Mouse (Mus musculus) hindbrain, embryonic 12.5 days (tissue): Measurements from ENCODE around the gene Pom121l2. TPM values are rescaled to one million over a fixed set of nuclear protein-coding genes. Genes with fewer than 3 reads are reported as not detected.
"Not testable (repeated sequence)": the region's sequence is repeated elsewhere in the genome, so short reads cannot be mapped to it uniquely, and the experiment has no call there.

Experiments used
- ATAC-seq: fragments of 200-750 bp; cut with Nextera tagmentation; 2 replicates; pipeline ENCODE4 v1.8.0; 2017; ENCODE audit warnings: moderate TSS enrichment; ENCODE audit not compliant: low FRiP score
- H3K27ac ChIP-seq: fragments of 300-500 bp; sonication (generic); 2 replicates; pipeline ENCODE4 v1.5.1; 2016; ENCODE audit warnings: mild to moderate bottlenecking
- H3K27me3 ChIP-seq: fragments of 300-500 bp; sonication (generic); 2 replicates; pipeline ENCODE4 v1.6.1; 2016; ENCODE audit warnings: mild to moderate bottlenecking
- H3K36me3 ChIP-seq: fragments of 300-500 bp; sonication (generic); 2 replicates; pipeline ENCODE4 v1.6.1; 2016; ENCODE audit warnings: mild to moderate bottlenecking
- H3K4me1 ChIP-seq: fragments of 300-500 bp; sonication (generic); 2 replicates; pipeline ENCODE4 v1.6.1; 2016
- H3K4me2 ChIP-seq: fragments of 300-500 bp; sonication (generic); replicated peaks from 2 replicates; pipeline ENCODE4 v1.6.1; 2016; ENCODE audit warnings: mild to moderate bottlenecking
- H3K4me3 ChIP-seq: fragments of 300-500 bp; sonication (generic); 2 replicates; pipeline ENCODE4 v1.5.1; 2016; ENCODE audit warnings: mild to moderate bottlenecking
- H3K9ac ChIP-seq: fragments of 300-500 bp; sonication (generic); 2 replicates; pipeline ENCODE4 v1.6.1; 2016; ENCODE audit warnings: mild to moderate bottlenecking, moderate library complexity
- H3K9me3 ChIP-seq: fragments of 300-500 bp; sonication (generic); replicated peaks from 2 replicates; pipeline ENCODE4 v1.6.1; 2016; ENCODE audit warnings: mild to moderate bottlenecking
- WGBS: fragments of 180-500 bp; shearing (Covaris S2); methylation state at CpG from one replicate; pipeline ENCODE4 v1.1.7; 2016; 5-methylcytosine and 5-hydroxymethylcytosine counted together
- polyA plus RNA-seq: library from polyadenylated mRNA; unstranded; fragments of >200 nt; fragmentation: Nextera tagmentation; extraction: Ambion mirVana; gene quantifications from 2 replicates; pipeline ENCODE4 v1.2.1, GENCODE M21; 2016

Gene Pom121l2
- polyA plus RNA-seq, 1 experiment from 2014 or later = 0.14 TPM

- Histone ChIP-seq H3K27ac (0 out of 2 replicates have a peak overlapping the region, but pooled peaks have one; percentile 31), H3K27me3 (peaks cover 4% of the 10 kb centered on the region; the same call in 1 of the 2 replicates), H3K4me2 (peak overlapping the region; percentile 58), H3K4me3 (peak overlapping the region; percentile 43), H3K9ac (peak overlapping the region; percentile 55; the same call in 1 of the 2 replicates), H3K36me3 (no peaks in the 10 kb centered on the region), H3K4me1 (peaks cover 8% of the 10 kb centered on the region), H3K9me3 (no peaks in the 10 kb centered on the region)
- WGBS = 1% methylated on average over 35 of the region's 35 CpGs
- ATAC-seq = no peak
These were observed 45.4 kb downstream of the Pom121l2 start for GRCm38 (mm10) chr13:22026058-22027031.

- Histone ChIP-seq H3K27me3 (peaks cover 4% of the 10 kb centered on the region; the same call in 1 of the 2 replicates), H3K4me1 (peaks cover 5% of the 10 kb centered on the region; the same call in 1 of the 2 replicates), H3K4me3 (peak overlapping the region; percentile 45), H3K27ac (peak overlapping the region; percentile 71), H3K36me3 (no peaks in the 10 kb centered on the region), H3K9me3 (no peaks in the 10 kb centered on the region), H3K9ac (peak overlapping the region; percentile 60), H3K4me2 (peak overlapping the region; percentile 59)
- ATAC-seq = peak; percentile 76
- under 1% methylated on average over 40 of the region's 40 CpGs for WGBS
These were observed 47.9 kb downstream of the Pom121l2 start for GRCm38 (mm10) chr13:22028673-22029460.

- Histone ChIP-seq H3K4me2 (no peak overlapping the region), H3K4me3 (no peak overlapping the region), H3K27ac (no peak overlapping the region), H3K9ac (no peak overlapping the region), H3K9me3 (no peaks in the 10 kb centered on the region), H3K36me3 (no peaks in the 10 kb centered on the region), H3K27me3 (no peaks in the 10 kb centered on the region), H3K4me1 (peaks cover 15% of the 10 kb centered on the region)
- WGBS = 34% methylated on average over 8 of the region's 8 CpGs
- no peak for ATAC-seq
These were observed 48.9 kb downstream of the Pom121l2 start for GRCm38 (mm10) chr13:22029928-22030327.

- Histone ChIP-seq H3K27ac (no peak overlapping the region), H3K9me3 (no peaks in the 10 kb centered on the region), H3K4me2 (no peak overlapping the region), H3K27me3 (no peaks in the 10 kb centered on the region), H3K4me3 (no peak overlapping the region), H3K36me3 (no peaks in the 10 kb centered on the region), H3K9ac (no peak overlapping the region), H3K4me1 (peaks cover 15% of the 10 kb centered on the region)
- WGBS = 18% methylated on average over 4 of the region's 4 CpGs
- ATAC-seq = no peak
These were observed 49.5 kb downstream of the Pom121l2 start for GRCm38 (mm10) chr13:22030493-22030892.

GRCm38 (mm10) chr13:22033741-22034442, 52.9 kb downstream of the Pom121l2 start:
- 57% methylated on average over 5 of the region's 5 CpGs for WGBS
- Histone ChIP-seq H3K4me1 (peaks cover 18% of the 10 kb centered on the region), H3K4me3 (peak overlapping the region; percentile 40), H3K36me3 (no peaks in the 10 kb centered on the region), H3K9me3 (no peaks in the 10 kb centered on the region), H3K4me2 (peak overlapping the region; percentile 70), H3K27me3 (no peaks in the 10 kb centered on the region), H3K9ac (peak overlapping the region; percentile 52), H3K27ac (no peak overlapping the region)
- no peak for ATAC-seq

GRCm38 (mm10) chr13:22034443-22035266, 53.7 kb downstream of the Pom121l2 start:
- peak; percentile 27 for ATAC-seq
- peak overlapping the region; percentile 40 for H3K4me3 ChIP-seq
- 1% methylated on average over 14 of the region's 14 CpGs for WGBS
- H3K27me3 ChIP-seq = no peaks in the 10 kb centered on the region
- H3K27ac ChIP-seq = peak overlapping the region; percentile 79
- peak overlapping the region; percentile 52 for H3K9ac ChIP-seq
- H3K4me2 ChIP-seq = peak overlapping the region; percentile 70
- no peaks in the 10 kb centered on the region for H3K36me3 ChIP-seq
- H3K9me3 ChIP-seq = no peaks in the 10 kb centered on the region
- H3K4me1 ChIP-seq = peaks cover 18% of the 10 kb centered on the region

- peaks cover 23% of the 10 kb centered on the region for H3K4me1 ChIP-seq
- H3K4me2 ChIP-seq = peak within 1 kb of the TSS; percentile 70
- not testable (repeated sequence) for H3K36me3 ChIP-seq, H3K9me3 ChIP-seq, H3K27me3 ChIP-seq
- H3K4me3 ChIP-seq = peak within 1 kb of the TSS; percentile 40
- WGBS = 0% methylated on average over 27 of the region's 69 CpGs
- ATAC-seq = peak; percentile 98
- peak within 1 kb of the TSS; percentile 57 for H3K9ac ChIP-seq
- peak within 1 kb of the TSS; percentile 79 for H3K27ac ChIP-seq
These were observed 54.5 kb downstream of the Pom121l2 start, which contains the start of the genes Hist1h2ah and Hist1h2bk for GRCm38 (mm10) chr13:22035267-22036148. TSS of gene Hist1h2ah (minus strand) at chr13:22035568. TSS of gene Hist1h2bk (plus strand) at chr13:22035870.

GRCm38 (mm10) chr13:22036149-22036956, 55.4 kb downstream of the Pom121l2 start:
- 2% methylated on average over 20 of the region's 23 CpGs for WGBS
- Histone ChIP-seq H3K27ac (peak overlapping the region; percentile 76), H3K4me2 (peak overlapping the region; percentile 70), H3K9me3 (no peaks in the 10 kb centered on the region), H3K4me1 (peaks cover 26% of the 10 kb centered on the region), H3K4me3 (peak overlapping the region; percentile 34), H3K9ac (peak overlapping the region; percentile 57), H3K27me3 (no peaks in the 10 kb centered on the region), H3K36me3 (no peaks in the 10 kb centered on the region)
- peak; percentile 51 for ATAC-seq

- H3K4me2 ChIP-seq = peak overlapping the region; percentile 70
- peak overlapping the region; percentile 76; the same call in 1 of the 2 replicates for H3K27ac ChIP-seq
- no peaks in the 10 kb centered on the region for H3K9me3 ChIP-seq
- no peaks in the 10 kb centered on the region for H3K27me3 ChIP-seq
- peaks cover 31% of the 10 kb centered on the region for H3K4me1 ChIP-seq
- peak overlapping the region; percentile 34; the same call in 1 of the 2 replicates for H3K4me3 ChIP-seq
- no peak for ATAC-seq
- no peaks in the 10 kb centered on the region for H3K36me3 ChIP-seq
- WGBS = 63% methylated on average over 3 of the region's 3 CpGs
- H3K9ac ChIP-seq = peak overlapping the region; percentile 57; the same call in 1 of the 2 replicates
These were observed 56.0 kb downstream of the Pom121l2 start for GRCm38 (mm10) chr13:22036986-22037385.

- H3K9me3 ChIP-seq = no peaks in the 10 kb centered on the region
- 78% methylated on average over 2 of the region's 2 CpGs for WGBS
- no peaks in the 10 kb centered on the region for H3K27me3 ChIP-seq
- H3K9ac ChIP-seq = no peak overlapping the region
- ATAC-seq = no peak
- H3K4me1 ChIP-seq = peaks cover 35% of the 10 kb centered on the region
- H3K4me3 ChIP-seq = no peak overlapping the region
- H3K4me2 ChIP-seq = no peak overlapping the region
- no peaks in the 10 kb centered on the region for H3K36me3 ChIP-seq
- no peak overlapping the region for H3K27ac ChIP-seq
These were observed 56.4 kb downstream of the Pom121l2 start for GRCm38 (mm10) chr13:22037415-22037814.
